Mouse (Mus musculus) urinary bladder, postnatal 25 days (tissue): Measurements from ENCODE around the gene Acmsd.
A peak's percentile ranks its signal among the peaks of the same experiment; 100 is the strongest.
"Not testable (repeated sequence)": the region's sequence is repeated elsewhere in the genome, so short reads cannot be mapped to it uniquely, and the experiment has no call there.

Experiments used
- DNase-seq: peaks from one replicate; pipeline ENCODE4 v3.0.0; 2022; ENCODE audit warnings: low spot score

Gene Acmsd

GRCm38 (mm10) chr1:127729096-127729495 lies at the start of gene Acmsd:
TSS of gene Acmsd (plus strand) at chr1:127729413.
- no peak for DNase-seq

DNA sequence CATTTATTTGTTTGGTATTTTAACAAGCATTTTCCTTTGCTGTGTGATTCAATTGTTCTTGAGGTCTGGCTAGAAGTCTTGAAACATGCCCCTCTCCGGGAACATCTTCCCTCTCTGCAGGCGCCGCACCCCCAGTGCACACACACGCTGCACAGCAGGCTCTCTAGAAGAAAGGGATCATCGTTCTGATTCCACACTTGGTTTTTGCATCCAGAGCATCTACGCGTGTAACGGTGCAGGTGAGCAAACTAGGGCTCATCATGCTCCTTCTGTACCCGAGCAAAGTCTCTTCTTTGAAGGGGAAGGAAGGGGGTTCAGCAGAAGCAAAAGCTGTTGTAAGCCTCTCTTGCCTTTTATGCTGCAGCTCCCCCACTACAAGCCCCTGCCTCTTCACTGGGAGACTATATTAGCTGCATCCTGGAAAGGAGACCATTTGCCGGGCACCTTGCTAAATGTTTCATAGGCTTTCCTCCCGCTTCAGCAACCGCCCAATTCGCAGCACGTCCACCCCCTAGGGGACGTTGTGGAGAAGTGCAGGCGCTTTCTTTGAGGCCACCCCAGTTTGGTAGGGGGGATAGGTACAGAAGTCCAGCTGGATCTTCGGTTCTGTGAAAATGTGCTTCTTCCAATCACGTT lies 49.6 kb upstream of the Acmsd start, which contains the start of gene Tmem163:
Tmem163 (minus strand) TSS at position 51 of the 636 bp plus-strand sequence.
- peak; percentile 11 for DNase-seq

GRCm38 (mm10) chr1:127696533-127696932 lies 32.7 kb upstream of the Acmsd start:
- no peak for DNase-seq

DNA sequence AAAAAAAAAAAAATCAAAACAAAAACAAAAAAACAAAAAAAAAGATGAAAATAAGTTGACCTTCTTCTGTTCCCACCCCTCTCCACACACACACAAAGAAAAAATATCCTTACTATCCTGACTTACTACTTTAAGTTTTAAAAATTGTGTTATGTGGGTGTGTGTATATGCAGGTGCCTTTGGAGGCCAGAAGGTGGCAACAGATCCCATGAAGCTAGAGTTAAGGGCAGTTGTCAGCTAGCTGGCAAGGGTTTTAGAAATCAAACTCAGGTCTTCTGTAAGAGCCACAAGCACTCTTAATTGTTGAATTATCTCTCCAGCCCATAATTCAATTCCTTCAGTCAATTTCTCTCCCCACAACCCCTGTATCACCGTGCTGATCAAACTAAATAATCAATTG lies 27.0 kb upstream of the Acmsd start:
- no peak for DNase-seq

DNA sequence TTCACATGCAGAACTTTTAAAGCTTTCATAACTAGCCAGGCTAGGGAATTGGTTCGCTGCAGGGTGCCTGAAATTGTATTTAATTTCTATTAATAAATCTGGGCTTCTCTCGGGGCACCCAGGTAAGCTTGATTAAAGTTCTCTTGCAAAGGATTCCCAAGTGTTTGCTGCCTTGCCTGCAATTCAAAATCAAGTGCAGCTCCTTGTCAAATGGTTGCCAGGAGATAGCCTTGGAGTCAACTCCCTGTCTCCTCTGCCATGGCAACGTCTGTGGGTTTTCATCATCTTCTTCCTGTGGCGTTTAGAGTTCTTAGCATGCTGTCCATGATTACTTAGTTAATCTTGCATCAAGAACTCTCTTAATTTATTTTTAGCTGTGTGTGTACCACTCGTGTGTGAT lies 22.9 kb upstream of the Acmsd start:
- no peak for DNase-seq

- DNase-seq = no peak
Observed at GRCm38 (mm10) chr1:127716441-127716840, 12.8 kb upstream of the Acmsd start.

- no peak for DNase-seq
Observed at GRCm38 (mm10) chr1:127718290-127718689, 10.9 kb upstream of the Acmsd start.

DNA sequence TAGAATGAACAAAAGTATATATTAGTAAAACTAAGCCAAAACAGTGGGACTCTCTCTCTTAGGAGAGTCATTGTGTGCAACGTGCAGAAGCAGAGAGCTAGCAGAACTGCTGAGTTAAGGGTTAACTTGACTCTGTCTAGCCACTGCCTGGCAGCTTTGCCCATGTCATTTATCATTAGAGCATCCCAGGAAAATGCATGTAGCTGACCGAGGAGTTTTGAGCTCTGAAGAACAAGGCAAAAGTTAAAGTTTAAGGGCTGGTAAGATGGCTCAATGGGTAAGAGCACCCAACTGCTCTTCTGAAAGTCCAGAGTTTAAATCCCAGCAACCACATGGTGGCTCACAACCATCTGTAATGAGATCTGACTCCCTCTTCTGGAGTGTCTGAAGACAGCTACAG lies 5.6 kb upstream of the Acmsd start:
- DNase-seq = no peak

GRCm38 (mm10) chr1:127731086-127731485 lies 1.9 kb downstream of the Acmsd start:
- no peak for DNase-seq

DNA sequence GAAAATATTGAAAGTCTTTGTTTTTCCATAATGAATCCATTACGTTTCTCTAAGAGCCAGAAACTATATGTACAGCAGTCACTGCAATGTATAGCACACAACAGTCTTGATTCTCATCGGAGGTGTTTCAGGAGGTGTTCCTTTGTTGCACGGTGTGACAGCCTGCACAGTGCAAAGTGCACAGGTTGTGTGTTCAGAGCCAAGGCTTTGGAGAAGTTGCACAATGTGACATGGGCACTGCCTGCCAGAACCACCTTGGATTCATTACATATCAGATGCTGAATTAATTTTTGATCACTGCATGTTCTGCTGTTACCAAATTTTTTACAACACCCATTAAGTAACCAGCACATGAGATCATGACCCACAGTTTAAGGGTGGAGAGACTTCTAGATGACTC lies 3.2 kb downstream of the Acmsd start:
- no peak for DNase-seq

- no peak for DNase-seq
Observed at GRCm38 (mm10) chr1:127732841-127733240, 3.6 kb downstream of the Acmsd start.

- no peak for DNase-seq
Observed at GRCm38 (mm10) chr1:127735356-127735755, 6.1 kb downstream of the Acmsd start.

GRCm38 (mm10) chr1:127750401-127751102 lies 21.3 kb downstream of the Acmsd start:
- no peak for DNase-seq

- no peak for DNase-seq
Observed at GRCm38 (mm10) chr1:127755806-127756205, 26.6 kb downstream of the Acmsd start.

- no peak for DNase-seq
Observed at GRCm38 (mm10) chr1:127756331-127757163, 27.3 kb downstream of the Acmsd start.

DNA sequence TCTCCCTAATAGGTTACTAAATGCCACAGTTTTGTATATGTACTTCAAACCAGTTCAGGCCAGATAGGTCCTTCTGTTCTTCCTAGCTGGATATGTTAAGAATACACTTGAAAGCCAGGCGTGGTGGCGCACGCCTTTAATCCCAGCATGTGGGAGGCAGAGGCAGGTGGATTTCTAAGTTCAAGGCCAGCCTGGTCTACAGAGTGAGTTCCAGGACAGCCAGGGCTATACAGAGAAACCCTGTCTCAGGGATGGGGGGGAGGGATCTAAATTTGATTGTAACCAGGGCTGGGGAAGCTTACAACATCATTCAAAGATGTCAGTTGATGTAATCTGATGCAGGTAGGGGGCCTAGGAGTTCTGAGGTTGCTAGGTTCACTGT lies 27.9 kb downstream of the Acmsd start:
- DNase-seq = not testable (repeated sequence)

DNA sequence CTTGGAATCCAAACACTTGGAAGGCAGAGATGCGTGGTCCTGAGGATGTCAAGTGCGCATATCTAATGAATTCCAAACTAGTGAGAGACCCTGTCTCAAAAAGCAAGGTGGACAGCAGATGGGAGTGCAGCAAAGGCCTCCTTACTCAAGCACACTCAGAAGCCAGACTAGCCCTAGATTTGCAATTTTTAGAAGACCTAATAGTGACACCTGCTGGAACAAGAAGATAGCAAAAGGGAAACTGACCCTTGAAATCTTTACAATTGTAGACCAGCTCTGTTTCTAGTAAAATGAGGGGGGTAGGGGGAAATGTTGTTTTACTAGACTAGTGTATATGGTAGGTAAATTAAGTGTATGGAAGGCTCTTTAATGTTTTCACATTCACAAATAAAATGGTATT lies 36.3 kb downstream of the Acmsd start:
- DNase-seq = no peak

GRCm38 (mm10) chr1:127766741-127767140 lies 37.5 kb downstream of the Acmsd start:
- DNase-seq = no peak

GRCm38 (mm10) chr1:127773198-127773802 lies 44.1 kb downstream of the Acmsd start:
- DNase-seq = peak; percentile 8

GRCm38 (mm10) chr1:127773803-127774500 lies 44.7 kb downstream of the Acmsd start, which contains the start of gene Ccnt2:
TSS of gene Ccnt2 (plus strand) at chr1:127774164.
- peak; percentile 97 for DNase-seq

DNA sequence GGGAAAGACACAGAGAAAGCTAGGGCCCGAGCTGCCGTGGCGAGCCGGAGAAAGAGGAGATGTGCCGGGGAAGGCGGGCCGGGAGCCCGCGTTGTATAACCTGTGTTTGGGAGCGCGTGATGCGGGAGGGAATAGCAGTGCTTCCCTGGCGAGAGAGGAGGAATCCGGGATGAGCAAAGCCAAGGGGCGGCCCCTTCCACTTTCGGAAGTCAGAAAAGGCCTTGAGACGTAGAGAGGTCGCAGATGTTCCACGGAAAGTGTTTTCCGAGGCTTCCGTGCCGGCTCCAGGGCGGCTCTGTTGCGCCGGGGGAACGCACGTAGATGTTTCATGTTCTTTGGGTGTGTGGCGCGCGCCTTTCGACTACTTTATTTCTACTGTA lies 45.3 kb downstream of the Acmsd start:
- no peak for DNase-seq

GRCm38 (mm10) chr1:127775206-127775720 lies 46.0 kb downstream of the Acmsd start:
- DNase-seq = no peak
